Mouse (Mus musculus): Measurements from ENCODE around the gene Abtb1. TPM values are rescaled to one million over a fixed set of nuclear protein-coding genes. Genes with fewer than 3 reads are reported as not detected.

Abtb1 gene
- polyA plus RNA-seq (2015; fragmentation: Nextera tagmentation; extraction: Ambion mirVana) = 41.0 and 42.8 TPM in 2 replicates

- Histone ChIP-seq H3K9ac (ENCODE audit: low read depth, low read length) (peak within 1 kb of the TSS; percentile 82), H3K9me3 (replicated peaks; ENCODE audit: low read length) (no peaks in the 10 kb centered on the region), H3K4me1 (replicated peaks; ENCODE audit: insufficient read depth, low read length) (peaks cover 8% of the 10 kb centered on the region), H3K36me3 (ENCODE audit: insufficient read depth, low read length) (peaks cover 24% of the 10 kb centered on the region), H3K4me2 (ENCODE audit: low read length) (peak within 1 kb of the TSS; percentile 95), H3K4me3 (replicated peaks; ENCODE audit: low read depth, low read length) (peak within 1 kb of the TSS; percentile 69), H3K27me3 (ENCODE audit: insufficient read depth, low read length) (no peaks in the 10 kb centered on the region), H3K27ac (peak within 1 kb of the TSS; percentile 93)
- WGBS = under 1% methylated on average over 72 of the region's 72 CpGs
- ATAC-seq (replicated peaks; ENCODE audit: low FRiP score, low read depth) (peak; percentile 96), DNase-seq (ENCODE audit: low spot score) (peak; percentile 100)
- peak; percentile 66 for TF ChIP-seq CTCF (IDR thresholded peaks at IDR 0.05; ENCODE audit: low read depth)
These were observed at the start of gene Abtb1 for GRCm38 (mm10) chr6:88841781-88842689. Gene Abtb1 (minus strand): TSS chr6:88841984.

GRCm38 (mm10) chr6:88890832-88891231 lies 49.0 kb upstream of the Abtb1 start:
- DNase-seq (ENCODE audit: low spot score) (no peak), ATAC-seq (replicated peaks; ENCODE audit: low FRiP score, low read depth) (no peak; the same call in 1 of the 2 replicates)
- Histone ChIP-seq H3K36me3 (ENCODE audit: insufficient read depth, low read length) (peaks cover 84% of the 10 kb centered on the region), H3K4me2 (ENCODE audit: low read length) (no peak overlapping the region), H3K9me3 (replicated peaks; ENCODE audit: low read length) (no peaks in the 10 kb centered on the region), H3K4me1 (replicated peaks; ENCODE audit: insufficient read depth, low read length) (no peaks in the 10 kb centered on the region), H3K27ac (no peak overlapping the region), H3K27me3 (ENCODE audit: insufficient read depth, low read length) (no peaks in the 10 kb centered on the region), H3K4me3 (replicated peaks; ENCODE audit: low read depth, low read length) (no peak overlapping the region), H3K9ac (ENCODE audit: low read depth, low read length) (no peak overlapping the region)
- TF ChIP-seq CTCF (IDR thresholded peaks at IDR 0.05; ENCODE audit: low read depth) = no peak
- 86% methylated on average over 7 of the region's 7 CpGs for WGBS

- ATAC-seq (replicated peaks; ENCODE audit: low FRiP score, low read depth) = no peak
These were observed 47.7 kb upstream of the Abtb1 start for GRCm38 (mm10) chr6:88889410-88890042.

GRCm38 (mm10) chr6:88886417-88886967 lies 44.7 kb upstream of the Abtb1 start:
- Histone ChIP-seq H3K9me3 (replicated peaks; ENCODE audit: low read length) (no peaks in the 10 kb centered on the region), H3K27me3 (ENCODE audit: insufficient read depth, low read length) (no peaks in the 10 kb centered on the region), H3K4me3 (replicated peaks; ENCODE audit: low read depth, low read length) (no peak overlapping the region), H3K4me1 (replicated peaks; ENCODE audit: insufficient read depth, low read length) (no peaks in the 10 kb centered on the region), H3K4me2 (ENCODE audit: low read length) (no peak overlapping the region), H3K27ac (no peak overlapping the region), H3K36me3 (ENCODE audit: insufficient read depth, low read length) (peaks cover 79% of the 10 kb centered on the region), H3K9ac (ENCODE audit: low read depth, low read length) (no peak overlapping the region)
- DNase-seq (ENCODE audit: low spot score) = no peak
- ATAC-seq (replicated peaks; ENCODE audit: low FRiP score, low read depth) = no peak
- no peak for TF ChIP-seq CTCF (IDR thresholded peaks at IDR 0.05; ENCODE audit: low read depth)
- WGBS = 89% methylated on average over 2 of the region's 2 CpGs

More at GRCm38 (mm10) chr6:88889410-88890042, 47.7 kb upstream of the Abtb1 start:
- no peak overlapping the region for H3K27ac ChIP-seq
- no peaks in the 10 kb centered on the region for H3K4me1 ChIP-seq (replicated peaks; ENCODE audit: insufficient read depth, low read length)
- 87% methylated on average over 13 of the region's 13 CpGs for WGBS
- H3K36me3 ChIP-seq (ENCODE audit: insufficient read depth, low read length) = peaks cover 82% of the 10 kb centered on the region
- no peak overlapping the region for H3K4me2 ChIP-seq (ENCODE audit: low read length)
- no peak overlapping the region for H3K4me3 ChIP-seq (replicated peaks; ENCODE audit: low read depth, low read length)
- no peak for TF ChIP-seq CTCF (IDR thresholded peaks at IDR 0.05; ENCODE audit: low read depth)
- H3K9ac ChIP-seq (ENCODE audit: low read depth, low read length) = no peak overlapping the region
- H3K9me3 ChIP-seq (replicated peaks; ENCODE audit: low read length) = no peaks in the 10 kb centered on the region
- H3K27me3 ChIP-seq (ENCODE audit: insufficient read depth, low read length) = no peaks in the 10 kb centered on the region
- no peak for DNase-seq (ENCODE audit: low spot score)

- Histone ChIP-seq H3K9me3 (replicated peaks; ENCODE audit: low read length) (no peaks in the 10 kb centered on the region), H3K36me3 (ENCODE audit: insufficient read depth, low read length) (peaks cover 76% of the 10 kb centered on the region), H3K4me3 (replicated peaks; ENCODE audit: low read depth, low read length) (no peak overlapping the region), H3K4me1 (replicated peaks; ENCODE audit: insufficient read depth, low read length) (no peaks in the 10 kb centered on the region), H3K9ac (ENCODE audit: low read depth, low read length) (no peak overlapping the region), H3K27me3 (ENCODE audit: insufficient read depth, low read length) (no peaks in the 10 kb centered on the region), H3K27ac (no peak overlapping the region), H3K4me2 (ENCODE audit: low read length) (no peak overlapping the region)
- DNase-seq (ENCODE audit: low spot score) = no peak
- no peak for TF ChIP-seq CTCF (IDR thresholded peaks at IDR 0.05; ENCODE audit: low read depth)
- WGBS = 96% methylated on average over 12 of the region's 12 CpGs
- ATAC-seq (replicated peaks; ENCODE audit: low FRiP score, low read depth) = no peak
These were observed 44.0 kb upstream of the Abtb1 start for GRCm38 (mm10) chr6:88885644-88886416.

Data from kidney, postnatal 0 days (tissue).